Mouse (Mus musculus) neural tube, embryonic 11.5 days (tissue): ENCODE data around the gene Col9a2. TPM values are rescaled to one million over a fixed set of nuclear protein-coding genes. Genes with fewer than 3 reads are reported as not detected.
A peak's percentile ranks its signal among the peaks of the same experiment; 100 is the strongest.

Experiments used
- ATAC-seq: fragments of 200-750 bp; cut with Nextera tagmentation; 2 replicates; pipeline ENCODE4 v1.8.0; 2017; ENCODE audit warnings: moderate number of reproducible peaks, mild to moderate bottlenecking, moderate TSS enrichment, moderate library complexity; ENCODE audit not compliant: insufficient read depth, low FRiP score, low TSS enrichment
- DNase-seq: peaks from one replicate; pipeline ENCODE4 v3.0.0-alpha.2; 2015; ENCODE audit warnings: low spot score
- H3K27ac ChIP-seq: fragments of 300-500 bp; sonication (generic); 2 replicates; pipeline ENCODE4 v1.5.1; 2014; ENCODE audit warnings: low read depth, mild to moderate bottlenecking, low read length
- H3K27me3 ChIP-seq: fragments of 300-500 bp; sonication (generic); 2 replicates; pipeline ENCODE4 v1.6.1; 2014; ENCODE audit warnings: mild to moderate bottlenecking, low read length, mixed read lengths; ENCODE audit not compliant: control insufficient read depth, insufficient read depth
- H3K36me3 ChIP-seq: fragments of 300-500 bp; sonication (generic); 2 replicates; pipeline ENCODE4 v1.6.1; 2014; ENCODE audit warnings: mild to moderate bottlenecking, low read length, moderate library complexity, mixed read lengths; ENCODE audit not compliant: control insufficient read depth, insufficient read depth
- H3K4me1 ChIP-seq: fragments of 300-500 bp; sonication (generic); 2 replicates; pipeline ENCODE4 v1.6.1; 2014; ENCODE audit warnings: low read length, mixed read lengths; ENCODE audit not compliant: control insufficient read depth, insufficient read depth
- H3K4me2 ChIP-seq: fragments of 300-500 bp; sonication (generic); 2 replicates; pipeline ENCODE4 v1.6.1; 2014; ENCODE audit warnings: low read depth, mild to moderate bottlenecking, moderate library complexity
- H3K4me3 ChIP-seq: fragments of 300-500 bp; sonication (generic); 2 replicates; pipeline ENCODE4 v1.5.1; 2014; ENCODE audit warnings: low read depth, low read length
- H3K9ac ChIP-seq: fragments of 300-500 bp; sonication (generic); 2 replicates; pipeline ENCODE4 v1.6.1; 2014; ENCODE audit warnings: mild to moderate bottlenecking, low read length
- H3K9me3 ChIP-seq: fragments of 300-500 bp; sonication (generic); 2 replicates; pipeline ENCODE4 v1.6.1; 2016; ENCODE audit warnings: low read length; ENCODE audit not compliant: control insufficient read depth
- WGBS: fragments of 180-500 bp; shearing (Covaris S2); extraction: QIAGEN DNeasy Blood & Tissue Kit; methylation state at CpG from one replicate; pipeline ENCODE4 v1.1.7; 2014; 5-methylcytosine and 5-hydroxymethylcytosine counted together
- polyA plus RNA-seq: library from polyadenylated mRNA; unstranded; fragments of >200 nt; fragmentation: Nextera tagmentation; extraction: Ambion mirVana; gene quantifications from 2 replicates; pipeline ENCODE4 v1.2.1, GENCODE M21; 2014

Gene Col9a2
- polyA plus RNA-seq, 1 experiment from 2014 or later: 8.5 TPM

DNA sequence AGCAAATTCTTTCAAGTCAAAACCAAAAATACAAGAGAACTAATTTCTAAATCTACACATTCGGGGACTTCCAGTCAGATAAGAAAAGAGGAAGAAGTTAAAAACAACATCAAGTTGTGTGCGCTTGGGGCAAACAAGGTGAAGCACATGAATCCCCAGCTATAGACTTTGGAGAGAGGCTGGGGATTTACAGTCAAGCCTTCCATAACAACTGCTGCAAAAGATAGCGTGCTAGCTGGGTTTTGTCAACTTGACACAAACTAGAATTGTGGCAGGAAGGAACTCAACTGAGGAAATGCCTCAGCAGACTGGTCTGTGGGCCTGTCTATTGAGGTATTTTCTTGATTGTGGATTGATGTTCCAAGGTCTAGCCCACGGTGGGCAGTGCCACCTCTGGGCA is 34.5 kb upstream of the Col9a2 start:
- ATAC-seq (no peak), DNase-seq (no peak)
- H3K36me3 ChIP-seq: no peaks in the 10 kb centered on the region
- WGBS: 92% methylated on average over 4 of the region's 4 CpGs
- no peak overlapping the region for H3K27ac ChIP-seq
- no peak overlapping the region for H3K4me3 ChIP-seq
- no peaks in the 10 kb centered on the region for H3K27me3 ChIP-seq
- no peak overlapping the region for H3K4me2 ChIP-seq
- H3K4me1 ChIP-seq: peaks cover 17% of the 10 kb centered on the region
- H3K9me3 ChIP-seq: no peaks in the 10 kb centered on the region
- H3K9ac ChIP-seq: no peak overlapping the region

DNA sequence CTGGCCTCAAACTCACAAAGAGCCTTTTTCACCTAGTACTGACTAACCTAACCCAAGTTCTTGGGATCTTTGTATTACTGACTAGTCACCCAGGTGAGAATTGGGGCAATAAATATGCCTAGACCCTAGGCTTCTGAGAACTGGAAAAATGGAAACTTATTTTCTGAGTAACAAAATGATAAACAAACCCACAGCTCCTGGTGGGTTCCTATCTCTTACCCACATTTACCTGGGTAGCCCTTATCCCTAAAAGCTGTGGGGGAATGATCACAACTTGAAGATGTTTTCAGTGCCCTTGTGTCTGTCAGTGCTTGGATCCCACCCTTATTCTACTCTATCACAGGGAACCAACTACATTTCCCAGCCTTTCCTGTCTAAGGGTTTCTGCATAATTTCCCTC is 32.2 kb upstream of the Col9a2 start:
- ATAC-seq: no peak
- DNase-seq: no peak

DNA sequence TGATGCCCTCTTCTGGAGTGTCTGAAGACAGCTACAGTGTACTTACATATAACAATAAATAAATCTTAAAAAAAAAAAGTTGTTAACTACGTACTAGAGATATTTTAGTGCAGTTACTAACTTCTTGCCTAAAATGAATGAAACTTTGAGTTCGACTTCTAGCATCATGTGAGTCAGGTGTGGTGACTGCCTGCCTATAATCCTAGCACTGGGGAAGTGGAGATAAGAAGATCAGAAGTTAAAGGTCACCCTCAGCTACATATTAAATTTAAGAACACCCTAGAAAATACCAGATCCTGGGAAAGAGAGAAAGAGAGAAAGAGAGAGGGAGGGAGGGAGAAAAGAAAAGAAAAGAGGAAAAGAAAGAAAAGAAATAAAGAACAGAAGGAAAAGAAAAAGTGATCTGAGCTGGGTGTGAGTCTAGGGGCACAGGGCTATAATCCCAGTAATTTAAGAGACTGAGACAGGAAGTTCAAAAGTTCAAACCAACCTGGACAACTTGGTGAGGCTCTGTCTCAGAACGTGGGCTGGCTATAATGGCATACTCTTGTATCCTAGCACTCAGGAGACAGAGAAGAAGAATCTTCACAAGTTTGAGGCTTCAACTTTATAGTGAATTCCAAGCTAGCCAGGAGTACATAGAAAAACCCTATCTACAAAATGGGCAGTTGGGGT is 31.0 kb upstream of the Col9a2 start:
- no peak for ATAC-seq
- WGBS: 64% methylated on average over 3 of the region's 3 CpGs
- no peaks in the 10 kb centered on the region for H3K9me3 ChIP-seq

More for the DNA sequence above, 32.2 kb upstream of the Col9a2 start:
- Histone ChIP-seq H3K27ac (no peak overlapping the region), H3K4me2 (no peak overlapping the region), H3K4me1 (peaks cover 15% of the 10 kb centered on the region), H3K4me3 (no peak overlapping the region), H3K9ac (no peak overlapping the region), H3K27me3 (no peaks in the 10 kb centered on the region), H3K36me3 (no peaks in the 10 kb centered on the region), H3K9me3 (no peaks in the 10 kb centered on the region)

DNA sequence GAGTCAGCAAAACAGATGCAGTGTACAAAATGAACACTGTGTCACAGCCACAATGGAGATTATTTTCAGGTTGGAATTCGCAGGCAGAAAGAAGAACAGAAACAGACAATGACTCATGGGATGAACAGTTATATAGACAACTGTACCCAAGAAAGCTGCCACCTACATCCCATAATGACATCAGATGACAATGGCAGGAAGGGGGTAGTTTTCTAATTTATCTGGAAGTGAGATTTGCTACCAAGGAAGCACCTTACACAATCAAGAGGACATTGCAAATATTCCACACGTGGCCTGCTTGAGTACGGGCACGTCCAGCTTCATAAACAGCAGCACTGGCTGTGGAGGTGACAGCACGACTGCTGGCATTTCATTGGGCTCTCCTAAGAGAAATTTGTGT is 30.0 kb upstream of the Col9a2 start:
- Histone ChIP-seq H3K4me2 (no peak overlapping the region), H3K27me3 (no peaks in the 10 kb centered on the region), H3K4me1 (no peaks in the 10 kb centered on the region), H3K36me3 (no peaks in the 10 kb centered on the region), H3K4me3 (no peak overlapping the region), H3K9ac (no peak overlapping the region), H3K9me3 (no peaks in the 10 kb centered on the region), H3K27ac (no peak overlapping the region)
- DNase-seq (no peak), ATAC-seq (no peak)
- WGBS: 88% methylated on average over 5 of the region's 5 CpGs

More for the DNA sequence above, 31.0 kb upstream of the Col9a2 start:
- H3K4me2 ChIP-seq: no peak overlapping the region
- H3K4me3 ChIP-seq: no peak overlapping the region
- H3K4me1 ChIP-seq: peaks cover 4% of the 10 kb centered on the region; the same call in 1 of the 2 replicates
- no peak overlapping the region for H3K27ac ChIP-seq
- H3K27me3 ChIP-seq: no peaks in the 10 kb centered on the region
- H3K9ac ChIP-seq: no peak overlapping the region
- no peaks in the 10 kb centered on the region for H3K36me3 ChIP-seq
- DNase-seq: no peak

DNA sequence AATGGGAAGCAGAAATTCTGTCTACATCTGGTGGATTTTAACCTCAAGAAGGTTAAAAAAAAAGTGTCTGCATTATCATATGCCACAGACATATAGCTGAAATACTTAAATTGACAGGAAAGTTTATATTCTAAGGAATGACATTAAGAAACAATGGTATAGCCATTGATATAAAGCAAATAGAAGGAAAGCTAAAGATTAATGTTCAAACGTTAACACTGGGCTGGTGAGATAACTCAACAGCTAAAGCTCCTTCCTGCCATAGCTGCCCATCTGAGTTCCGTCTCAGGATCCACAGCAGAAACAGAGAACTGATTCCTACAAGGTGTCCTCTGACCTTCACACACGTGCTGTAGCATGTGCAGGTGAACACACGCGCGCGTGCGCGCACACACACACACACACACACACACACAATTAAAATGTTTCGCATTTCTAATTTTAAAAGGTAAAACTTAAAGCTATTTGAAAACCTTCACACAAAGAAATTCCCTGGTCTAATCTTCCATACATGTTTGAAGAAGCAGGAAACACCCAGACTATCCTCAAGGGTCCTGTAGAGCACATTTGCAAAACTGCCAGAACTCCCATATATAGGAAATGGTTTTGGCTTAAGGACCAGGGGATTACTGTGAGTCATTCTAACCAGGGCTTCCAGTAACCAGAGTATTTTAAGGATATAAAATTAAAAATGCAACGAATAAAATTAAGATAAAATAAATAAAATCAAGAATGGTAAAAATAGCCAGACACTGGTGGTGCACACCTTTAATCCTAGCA is 28.2 kb upstream of the Col9a2 start:
- Histone ChIP-seq H3K27ac (no peak overlapping the region), H3K9ac (no peak overlapping the region), H3K36me3 (no peaks in the 10 kb centered on the region), H3K4me2 (no peak overlapping the region), H3K9me3 (no peaks in the 10 kb centered on the region), H3K4me1 (peaks cover 1% of the 10 kb centered on the region), H3K4me3 (no peak overlapping the region), H3K27me3 (no peaks in the 10 kb centered on the region)
- ATAC-seq (no peak), DNase-seq (no peak)
- WGBS: 84% methylated on average over 11 of the region's 11 CpGs

DNA sequence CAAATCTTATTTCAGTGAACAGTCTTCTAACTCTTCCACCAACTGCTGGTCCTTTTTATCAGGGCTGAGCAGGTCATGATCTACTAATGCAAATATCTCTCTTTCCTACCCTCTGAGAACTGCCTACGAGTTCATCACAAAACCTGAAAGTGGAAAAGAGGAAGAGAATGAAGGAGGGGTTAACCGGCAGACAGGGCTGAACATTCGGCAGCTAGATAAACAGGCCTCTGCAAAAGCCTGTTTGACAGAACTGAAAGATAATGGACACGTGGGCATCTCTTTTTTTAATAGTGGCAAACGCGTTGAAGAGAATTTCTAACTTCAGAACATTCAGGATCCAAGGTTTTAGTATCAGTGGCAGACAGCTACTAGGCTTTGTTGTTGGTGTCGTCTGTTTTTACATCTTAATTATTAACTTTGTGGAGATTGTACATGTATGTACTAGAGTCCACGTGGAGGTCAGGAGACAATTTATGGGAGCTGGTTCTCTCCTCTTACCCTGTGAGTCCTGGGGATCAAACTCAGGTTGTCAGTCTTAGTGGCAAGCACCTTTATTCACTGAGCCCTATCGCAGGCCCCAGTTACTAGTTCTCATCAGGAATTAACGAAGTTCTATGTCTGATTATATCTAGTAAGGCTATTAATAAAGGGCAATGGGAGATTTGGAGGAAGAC is 24.5 kb upstream of the Col9a2 start:
- H3K27ac ChIP-seq: no peak overlapping the region
- no peaks in the 10 kb centered on the region for H3K36me3 ChIP-seq
- no peaks in the 10 kb centered on the region for H3K9me3 ChIP-seq
- no peaks in the 10 kb centered on the region for H3K27me3 ChIP-seq
- H3K4me1 ChIP-seq: peaks cover 7% of the 10 kb centered on the region
- H3K9ac ChIP-seq: no peak overlapping the region
- ATAC-seq (no peak), DNase-seq (no peak)
- 85% methylated on average over 10 of the region's 10 CpGs for WGBS
- no peak overlapping the region for H3K4me3 ChIP-seq
- no peak overlapping the region for H3K4me2 ChIP-seq

DNA sequence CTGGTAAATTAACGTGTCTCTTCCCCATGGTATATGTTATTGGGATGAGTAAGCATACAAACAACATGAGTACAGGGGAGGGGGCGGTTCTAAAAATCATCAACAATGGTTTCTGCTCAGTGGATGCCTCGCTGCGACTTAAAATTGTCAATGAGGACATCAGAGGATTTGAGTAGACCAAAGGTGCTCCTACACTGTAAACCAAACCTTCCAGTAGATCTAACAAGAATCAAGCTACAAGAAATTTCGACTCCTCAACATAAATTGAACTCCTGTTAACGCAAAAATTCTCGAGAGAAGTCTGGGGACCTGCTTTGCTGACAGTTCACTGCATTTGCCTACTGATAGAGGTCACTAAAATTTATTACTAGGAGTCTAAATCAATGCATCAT is 23.9 kb upstream of the Col9a2 start:
- H3K9me3 ChIP-seq: no peaks in the 10 kb centered on the region
- no peak overlapping the region for H3K9ac ChIP-seq
- WGBS: 76% methylated on average over 7 of the region's 7 CpGs
- DNase-seq: no peak
- no peaks in the 10 kb centered on the region for H3K36me3 ChIP-seq
- H3K4me1 ChIP-seq: peaks cover 7% of the 10 kb centered on the region
- no peak overlapping the region for H3K27ac ChIP-seq
- no peak overlapping the region for H3K4me3 ChIP-seq
- H3K4me2 ChIP-seq: no peak overlapping the region
- H3K27me3 ChIP-seq: no peaks in the 10 kb centered on the region
- no peak for ATAC-seq

DNA sequence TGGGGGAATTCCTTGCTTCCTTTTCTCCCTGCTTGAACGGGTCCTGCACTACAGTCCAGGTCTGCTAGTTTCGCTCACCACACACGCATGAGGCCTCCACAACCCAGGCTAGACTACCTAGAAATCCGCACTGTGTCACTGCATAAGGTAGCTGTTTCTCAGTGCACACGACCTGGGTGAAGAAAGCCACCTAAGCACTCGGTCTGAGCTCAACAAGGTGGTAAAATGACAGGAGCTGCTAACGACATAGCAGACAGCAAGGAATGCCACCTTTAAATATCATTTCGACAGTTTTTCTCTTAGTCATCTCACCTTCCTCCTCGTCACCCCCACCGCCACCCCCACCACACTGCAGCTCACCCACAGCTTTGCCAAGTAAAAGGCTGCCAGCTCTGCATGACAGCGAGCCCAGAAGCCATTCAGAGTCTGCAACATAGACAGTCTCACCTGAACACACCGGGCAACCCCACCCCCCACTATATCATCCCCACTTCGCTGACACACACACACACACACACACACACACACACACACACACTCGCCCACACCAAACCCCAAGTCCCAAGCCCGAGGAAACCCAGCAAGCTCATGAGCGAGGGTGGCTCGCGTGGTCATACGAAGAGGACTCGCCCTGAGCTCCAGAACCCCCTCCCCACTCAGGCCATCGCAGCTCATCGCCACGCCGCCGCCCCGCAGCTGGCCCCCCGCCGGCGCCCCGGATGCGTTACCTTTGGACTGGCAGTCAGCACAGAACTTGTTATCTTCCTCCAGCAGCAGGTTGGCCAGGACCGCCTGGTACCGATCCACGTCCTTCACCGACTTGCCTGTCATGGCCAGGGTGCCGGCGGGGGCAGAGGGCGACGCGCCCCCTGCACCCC is 22.9 kb upstream of the Col9a2 start:
- no peaks in the 10 kb centered on the region for H3K27me3 ChIP-seq
- peak overlapping the region; percentile 94 for H3K4me2 ChIP-seq
- H3K36me3 ChIP-seq: no peaks in the 10 kb centered on the region
- H3K9ac ChIP-seq: peak overlapping the region; percentile 82
- peak overlapping the region; percentile 91 for H3K4me3 ChIP-seq
- ATAC-seq (peak; percentile 48), DNase-seq (no peak)
- H3K9me3 ChIP-seq: no peaks in the 10 kb centered on the region
- peaks cover 7% of the 10 kb centered on the region for H3K4me1 ChIP-seq
- peak overlapping the region; percentile 79 for H3K27ac ChIP-seq
- WGBS: 7% methylated on average over 37 of the region's 40 CpGs
